Mouse (Mus musculus): ENCODE measurements around the gene Gm3460.
"Not testable (repeated sequence)": the region's sequence is repeated elsewhere in the genome, so short reads cannot be mapped to it uniquely, and the experiment has no call there.

The Gm3460 gene

DNA sequence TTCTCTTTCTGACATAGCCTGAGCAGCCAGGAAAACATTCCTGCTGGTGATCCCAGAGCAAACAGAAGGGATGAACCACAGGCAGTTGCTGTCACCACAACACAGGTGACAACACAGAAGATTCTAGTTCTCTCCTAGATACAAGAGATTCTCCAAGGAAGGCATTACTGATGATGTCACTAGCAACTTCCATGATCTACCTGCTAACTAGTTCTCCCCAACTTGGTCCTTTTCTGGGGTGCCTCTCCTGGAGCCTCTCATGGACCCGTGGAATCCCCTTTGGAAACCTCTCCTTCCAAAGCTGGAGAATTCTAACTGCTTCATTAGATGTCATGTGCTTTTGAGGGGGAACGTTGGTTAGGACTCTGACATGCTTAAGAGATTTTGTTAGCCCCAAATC lies at the start of gene Gm3460:
Gene Gm3460 (minus strand): TSS at position 101 of the 400 bp plus-strand sequence.
- DNase-seq (ENCODE audit: low read depth, low spot score), result not testable (repeated sequence)

DNA sequence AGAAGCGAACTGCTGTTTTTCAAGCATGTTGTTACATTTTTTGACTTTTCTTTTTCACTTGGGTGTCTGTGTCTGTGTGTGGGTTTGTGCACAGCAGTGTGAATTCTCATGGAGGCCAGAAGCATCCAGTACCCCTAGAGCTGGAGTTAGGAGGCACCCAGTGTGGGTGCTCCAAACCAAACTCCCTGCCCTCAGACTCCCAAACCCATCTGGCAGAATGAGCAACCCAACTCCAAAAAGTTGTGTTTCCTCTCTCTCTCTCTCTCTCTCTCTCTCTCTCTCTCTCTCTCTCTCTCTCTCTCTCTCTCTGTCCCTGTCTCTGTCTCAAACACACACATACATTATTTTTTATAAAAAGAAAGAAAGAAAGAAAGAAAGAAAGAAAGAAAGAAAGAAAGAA lies 15.8 kb downstream of the Gm3460 start:
- DNase-seq (ENCODE audit: low read depth, low spot score), result not testable (repeated sequence)

DNA sequence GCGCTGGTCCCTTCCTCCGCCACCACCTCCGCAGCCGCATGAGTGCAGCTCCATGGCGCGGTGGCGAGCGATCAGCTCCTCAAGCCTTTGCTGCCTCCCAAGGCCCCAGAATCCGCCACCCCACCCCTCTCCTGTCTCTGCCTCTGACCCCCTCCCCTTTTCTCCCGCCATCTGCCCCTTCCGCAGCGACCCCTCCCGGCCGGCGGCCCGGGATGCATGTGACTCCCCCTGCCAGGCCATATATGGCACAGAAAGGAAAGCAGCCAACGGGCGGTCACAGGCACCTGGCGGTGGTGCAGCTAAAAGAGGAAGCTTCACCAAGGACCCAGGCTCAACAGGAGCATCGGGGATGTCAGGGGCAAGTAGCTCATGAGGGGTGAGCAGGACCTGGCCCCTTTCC lies 17.2 kb downstream of the Gm3460 start:
- DNase-seq (ENCODE audit: low read depth, low spot score), result not testable (repeated sequence)

DNA sequence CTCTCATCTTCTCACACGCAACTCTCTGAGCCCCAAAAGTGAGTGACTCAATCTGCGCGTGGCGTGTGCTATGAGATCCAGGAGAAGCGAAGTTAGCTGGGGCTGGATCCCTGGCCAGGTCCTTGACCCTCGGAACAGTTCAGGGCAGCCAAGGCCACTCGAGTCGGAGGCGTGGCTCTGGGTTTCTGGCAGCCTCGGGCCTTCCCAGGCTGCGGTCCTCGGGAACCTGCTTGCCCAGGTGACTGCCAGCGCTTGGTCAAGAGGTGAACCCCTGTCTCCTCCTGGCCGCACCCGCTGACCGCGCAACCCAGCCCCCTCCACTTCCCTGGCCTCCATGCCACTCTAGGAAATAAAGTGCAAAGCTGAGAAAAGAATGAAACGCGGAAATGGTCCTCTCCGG lies 17.7 kb downstream of the Gm3460 start:
- DNase-seq (ENCODE audit: low read depth, low spot score), result not testable (repeated sequence)

DNA sequence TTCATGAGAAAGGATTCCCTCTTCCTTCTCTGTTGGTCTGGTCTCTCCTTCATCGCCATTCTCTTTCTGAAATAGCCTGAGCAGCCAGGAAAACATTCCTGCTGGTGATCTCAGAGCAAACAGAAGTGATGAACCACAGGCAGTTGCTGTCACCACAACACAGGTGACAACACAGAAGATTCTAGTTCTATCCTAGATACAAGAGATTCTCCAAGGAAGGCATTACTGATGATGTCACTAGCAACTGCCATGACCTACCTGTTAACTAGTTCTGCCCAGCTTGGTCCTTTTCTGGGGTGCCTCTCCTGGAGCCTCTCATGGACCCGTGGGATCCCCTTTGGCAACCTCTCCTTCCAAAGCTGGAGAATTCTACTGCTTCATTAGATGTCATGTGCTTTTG lies 31.7 kb downstream of the Gm3460 start, which contains the start of gene Gm3629:
Gene Gm3629 (minus strand): TSS at position 101 of the 400 bp plus-strand sequence.
- not testable (repeated sequence) for DNase-seq (ENCODE audit: low read depth, low spot score)

Measured in brain, embryonic 18.5 days (tissue).